Mouse (Mus musculus) G1E (cell line): ENCODE results near the gene Rassf2. TPM values are rescaled to one million over a fixed set of nuclear protein-coding genes. Genes with fewer than 3 reads are reported as not detected.

Source experiments
- ATAC-seq: 2 replicates; pipeline ENCODE4 v1.8.0; 2016; ENCODE audit warnings: mild to moderate bottlenecking; ENCODE audit not compliant: insufficient number of reproducible peaks, poor library complexity, low FRiP score, severe bottlenecking; ENCODE audit errors: extremely low read depth
- DNase-seq: peaks from one replicate; pipeline ENCODE4 v3.0.0; 2012; ENCODE audit warnings: low spot score
- H3K27me3 ChIP-seq: 2 replicates; pipeline ENCODE4 v1.6.1; 2012; ENCODE audit warnings: mild to moderate bottlenecking, low read length, inconsistent platforms; ENCODE audit not compliant: insufficient read depth
- H3K36me3 ChIP-seq: replicated peaks from 2 replicates; pipeline ENCODE3; 2012; ENCODE audit warnings: mild to moderate bottlenecking, inconsistent platforms
- H3K4me1 ChIP-seq: 2 replicates; pipeline ENCODE4 v1.6.1; 2012; ENCODE audit warnings: low read depth, low read length, inconsistent platforms, mixed read lengths; ENCODE audit not compliant: insufficient read depth
- H3K4me3 ChIP-seq: 2 replicates; pipeline ENCODE4 v1.5.1; 2012; ENCODE audit warnings: low read depth, mild to moderate bottlenecking, inconsistent platforms, low read length, moderate library complexity, mixed read lengths
- H3K9me3 ChIP-seq: replicated peaks from 2 replicates; pipeline ENCODE4 v1.6.1; 2012; ENCODE audit warnings: inconsistent platforms
- CTCF ChIP-seq: IDR thresholded peaks from 2 replicates; pipeline ENCODE4 v1.5.1; 2012; ENCODE audit warnings: low read depth, low read length, inconsistent platforms, mixed read lengths
- GATA1 ChIP-seq: IDR thresholded peaks from 2 replicates; pipeline ENCODE4 v1.6.1; 2012; ENCODE audit warnings: borderline replicate concordance, low read length, inconsistent platforms, mixed read lengths
- GATA2 ChIP-seq: IDR thresholded peaks from 2 replicates; pipeline ENCODE4 v1.6.1; 2012; ENCODE audit warnings: low read depth, low read length, inconsistent platforms, borderline replicate concordance
- POLR2AphosphoS5 ChIP-seq: IDR thresholded peaks from 2 replicates; pipeline ENCODE4 v1.6.1; 2012; ENCODE audit warnings: low read depth, low read length, inconsistent platforms; ENCODE audit not compliant: insufficient replicate concordance
- TAL1 ChIP-seq: conservative IDR thresholded peaks from 2 replicates; pipeline ENCODE4 v1.6.1; 2012; ENCODE audit warnings: low read depth, low read length, inconsistent platforms, mixed read lengths
- polyA plus RNA-seq: library from polyadenylated mRNA; stranded (reverse); fragments of >175 nt; gene quantifications from 2 replicates; pipeline ENCODE4 v1.2.3, GENCODE M21; 2012
- total RNA-seq, 2 experiments: library from RNA; stranded (forward) in 1 of 2; stranded (reverse) in 1 of 2; fragments of 200-1000 nt in 1 of 2; fragments of >200 nt in 1 of 2; fragmentation: Nextera tagmentation in 1 of 2; gene quantifications; 2 replicates each; pipeline ENCODE4 v1.2.3; 2014 to 2017

The Rassf2 gene
- total RNA-seq (2014; fragmentation: Nextera tagmentation) (0.30 TPM in 1 of 2 replicates, not detected in the other), total RNA-seq (2017) (1.1 and 1.2 TPM in 2 replicates), polyA plus RNA-seq (0.03 and 0.11 TPM in 2 replicates)

- no peak for ATAC-seq
- TF ChIP-seq GATA2: no peak
- no peak for TF ChIP-seq TAL1
- TF ChIP-seq CTCF: no peak
- TF ChIP-seq GATA1: no peak
- no peak for TF ChIP-seq POLR2AphosphoS5
- Histone ChIP-seq H3K4me3 (peak within 1 kb of the TSS; percentile 44; the same call in 1 of the 2 replicates), H3K27me3 (peaks cover 39% of the 10 kb centered on the region), H3K9me3 (no peaks in the 10 kb centered on the region), H3K4me1 (peaks cover 8% of the 10 kb centered on the region; the same call in 1 of the 2 replicates), H3K36me3 (no peaks in the 10 kb centered on the region)
- DNase-seq: peak; percentile 9
Measured at GRCm38 (mm10) chr2:132029646-132030417, at the start of gene Rassf2. Rassf2 (minus strand) TSS chr2:132030258.

GRCm38 (mm10) chr2:132079139-132079538 lies 49.1 kb upstream of the Rassf2 start:
- Histone ChIP-seq H3K27me3 (no peaks in the 10 kb centered on the region), H3K9me3 (no peaks in the 10 kb centered on the region), H3K4me3 (no peak overlapping the region), H3K36me3 (peaks cover 46% of the 10 kb centered on the region), H3K4me1 (no peaks in the 10 kb centered on the region)
- TF ChIP-seq POLR2AphosphoS5: no peak
- no peak for TF ChIP-seq TAL1
- TF ChIP-seq GATA1: no peak
- no peak for TF ChIP-seq CTCF
- no peak for TF ChIP-seq GATA2
- no peak for DNase-seq
- ATAC-seq: no peak

GRCm38 (mm10) chr2:132073052-132073451 lies 43.0 kb upstream of the Rassf2 start:
- H3K4me3 ChIP-seq: no peak overlapping the region
- no peaks in the 10 kb centered on the region for H3K9me3 ChIP-seq
- H3K36me3 ChIP-seq: peaks cover 48% of the 10 kb centered on the region
- no peak for DNase-seq
- no peak for ATAC-seq
- TF ChIP-seq GATA2 (no peak), POLR2AphosphoS5 (no peak), TAL1 (no peak), CTCF (no peak)
- no peaks in the 10 kb centered on the region for H3K27me3 ChIP-seq
- H3K4me1 ChIP-seq: no peaks in the 10 kb centered on the region

GRCm38 (mm10) chr2:132069985-132070735 lies 40.1 kb upstream of the Rassf2 start:
- DNase-seq (no peak), ATAC-seq (no peak)
- TF ChIP-seq POLR2AphosphoS5 (no peak), TAL1 (no peak), GATA1 (no peak), GATA2 (no peak), CTCF (no peak)
- Histone ChIP-seq H3K27me3 (no peaks in the 10 kb centered on the region), H3K9me3 (no peaks in the 10 kb centered on the region), H3K4me1 (no peaks in the 10 kb centered on the region), H3K4me3 (no peak overlapping the region), H3K36me3 (peaks cover 41% of the 10 kb centered on the region)

GRCm38 (mm10) chr2:132064185-132064831 lies 34.2 kb upstream of the Rassf2 start:
- no peaks in the 10 kb centered on the region for H3K27me3 ChIP-seq
- H3K9me3 ChIP-seq: no peaks in the 10 kb centered on the region
- no peak overlapping the region for H3K4me3 ChIP-seq
- H3K36me3 ChIP-seq: peaks cover 18% of the 10 kb centered on the region
- no peaks in the 10 kb centered on the region for H3K4me1 ChIP-seq
- ATAC-seq (no peak), DNase-seq (no peak)
- no peak for TF ChIP-seq TAL1
- TF ChIP-seq GATA1: no peak
- TF ChIP-seq CTCF: no peak
- TF ChIP-seq GATA2: no peak
- no peak for TF ChIP-seq POLR2AphosphoS5

- ATAC-seq (no peak), DNase-seq (no peak)
- TF ChIP-seq GATA1: no peak
- no peak for TF ChIP-seq CTCF
- Histone ChIP-seq H3K9me3 (no peaks in the 10 kb centered on the region), H3K4me1 (no peaks in the 10 kb centered on the region), H3K4me3 (no peak overlapping the region), H3K27me3 (no peaks in the 10 kb centered on the region), H3K36me3 (peaks cover 16% of the 10 kb centered on the region)
Measured at GRCm38 (mm10) chr2:132063776-132064175, 33.7 kb upstream of the Rassf2 start.
